Mouse (Mus musculus): Measurements from ENCODE around the gene Olfr348. TPM values are rescaled to one million over a fixed set of nuclear protein-coding genes. Genes with fewer than 3 reads are reported as not detected.

Gene Olfr348
- not detected for polyA plus RNA-seq (2014; fragmentation: Illumina TruSeq; extraction: RNeasy Lipid Tissue Mini Kit (QIAGEN cat#74804))

DNA sequence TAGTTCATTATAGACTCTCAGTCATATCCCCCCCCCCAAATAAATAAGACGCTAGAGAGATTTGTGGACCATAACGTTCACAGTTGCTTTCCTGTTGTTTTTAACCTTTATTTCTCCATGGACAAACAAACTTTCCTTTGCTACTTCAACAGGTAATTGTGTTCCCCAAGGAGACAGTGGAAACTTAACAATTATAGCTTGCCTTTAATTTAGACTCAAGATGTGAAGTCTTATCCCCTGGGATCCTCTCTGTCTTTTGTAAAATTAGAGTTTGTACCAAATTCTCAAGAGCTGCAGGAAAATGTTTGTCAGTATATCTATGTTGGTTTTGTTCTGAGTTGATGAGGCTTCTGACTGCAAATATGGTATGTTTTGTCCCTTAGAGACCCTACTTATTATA, at the start of gene Olfr348:
Gene Olfr348 (plus strand): TSS at position 301 of the 400 bp plus-strand sequence.

DNA sequence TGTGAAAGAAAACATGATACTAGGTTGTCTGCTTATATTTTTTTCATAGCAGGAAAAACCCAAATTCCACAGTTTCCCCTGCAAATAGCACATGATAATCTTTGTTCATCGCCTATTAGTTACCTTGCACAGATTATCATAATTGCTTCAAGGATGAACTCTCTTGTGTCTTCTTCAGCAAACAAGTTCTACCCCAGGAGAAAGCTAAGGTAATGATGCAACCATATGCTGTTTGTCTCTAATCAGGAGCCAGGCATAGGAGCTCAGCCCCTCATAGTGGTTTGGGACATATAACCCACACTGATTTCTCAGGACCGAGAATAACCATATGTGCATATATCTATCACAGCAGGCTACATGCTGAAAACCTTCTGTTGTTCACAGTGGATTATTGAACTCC, 6.2 kb downstream of the Olfr348 start, which contains the start of gene Olfr50:
Gene Olfr50 (plus strand): TSS at position 301 of the 400 bp plus-strand sequence.

DNA sequence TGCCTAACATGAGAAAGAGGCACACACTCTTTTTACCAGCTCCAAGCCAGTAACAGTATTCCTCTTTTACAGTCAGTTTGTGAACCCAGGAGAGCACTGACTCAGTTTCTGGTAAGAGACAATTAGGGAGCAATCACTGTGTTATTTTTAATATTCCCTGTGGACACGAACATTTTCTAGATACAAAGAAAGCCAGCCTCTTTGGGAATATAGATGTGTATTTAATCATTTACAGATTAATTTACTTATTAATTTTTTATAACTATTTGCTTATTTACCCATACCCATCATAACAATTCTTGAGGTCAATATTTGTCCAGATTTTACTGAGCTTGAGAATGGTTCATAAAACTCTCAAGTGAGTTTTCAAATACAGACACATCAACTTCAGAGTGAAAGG, 32.9 kb downstream of the Olfr348 start, which contains the start of gene Olfr3:
Gene Olfr3 (minus strand): TSS at position 101 of the 400 bp plus-strand sequence.

Other genes starting within 250 kb of the Olfr348 start
- not detected for gene Olfr344, start 217.6 kb upstream of the Olfr348 start, polyA plus RNA-seq (2014; fragmentation: Illumina TruSeq; extraction: RNeasy Lipid Tissue Mini Kit (QIAGEN cat#74804))
- gene Olfr345, start 144.2 kb upstream of the Olfr348 start, polyA plus RNA-seq (2014; fragmentation: Illumina TruSeq; extraction: RNeasy Lipid Tissue Mini Kit (QIAGEN cat#74804)) = not detected
- gene Olfr346, start 98.5 kb upstream of the Olfr348 start, polyA plus RNA-seq (2014; fragmentation: Illumina TruSeq; extraction: RNeasy Lipid Tissue Mini Kit (QIAGEN cat#74804)) = not detected
- gene Olfr347, start 52.4 kb upstream of the Olfr348 start, polyA plus RNA-seq (2014; fragmentation: Illumina TruSeq; extraction: RNeasy Lipid Tissue Mini Kit (QIAGEN cat#74804)) = not detected
- gene Olfr50, start 6.3 kb downstream of the Olfr348 start, polyA plus RNA-seq (2014; fragmentation: Illumina TruSeq; extraction: RNeasy Lipid Tissue Mini Kit (QIAGEN cat#74804)) = not detected
- not detected for gene Olfr3, start 32.8 kb downstream of the Olfr348 start, polyA plus RNA-seq (2014; fragmentation: Illumina TruSeq; extraction: RNeasy Lipid Tissue Mini Kit (QIAGEN cat#74804))
- not detected for gene Olfr350, start 62.0 kb downstream of the Olfr348 start, polyA plus RNA-seq (2014; fragmentation: Illumina TruSeq; extraction: RNeasy Lipid Tissue Mini Kit (QIAGEN cat#74804))
- gene Olfr351, start 78.4 kb downstream of the Olfr348 start, polyA plus RNA-seq (2014; fragmentation: Illumina TruSeq; extraction: RNeasy Lipid Tissue Mini Kit (QIAGEN cat#74804)) = not detected
- gene Olfr352, start 84.2 kb downstream of the Olfr348 start, polyA plus RNA-seq (2014; fragmentation: Illumina TruSeq; extraction: RNeasy Lipid Tissue Mini Kit (QIAGEN cat#74804)) = not detected
- not detected for gene Olfr353, start 108.7 kb downstream of the Olfr348 start, polyA plus RNA-seq (2014; fragmentation: Illumina TruSeq; extraction: RNeasy Lipid Tissue Mini Kit (QIAGEN cat#74804))
- gene Olfr354, start 121.4 kb downstream of the Olfr348 start, polyA plus RNA-seq (2014; fragmentation: Illumina TruSeq; extraction: RNeasy Lipid Tissue Mini Kit (QIAGEN cat#74804)) = not detected
- gene Olfr355, start 144.6 kb downstream of the Olfr348 start, polyA plus RNA-seq (2014; fragmentation: Illumina TruSeq; extraction: RNeasy Lipid Tissue Mini Kit (QIAGEN cat#74804)) = not detected
- not detected for gene Olfr356, start 152.8 kb downstream of the Olfr348 start, polyA plus RNA-seq (2014; fragmentation: Illumina TruSeq; extraction: RNeasy Lipid Tissue Mini Kit (QIAGEN cat#74804))
- not detected for gene Olfr357, start 209.6 kb downstream of the Olfr348 start, polyA plus RNA-seq (2014; fragmentation: Illumina TruSeq; extraction: RNeasy Lipid Tissue Mini Kit (QIAGEN cat#74804))
- not detected for gene Olfr358, start 225.1 kb downstream of the Olfr348 start, polyA plus RNA-seq (2014; fragmentation: Illumina TruSeq; extraction: RNeasy Lipid Tissue Mini Kit (QIAGEN cat#74804))